Mouse (Mus musculus): ENCODE results near the gene Notch1.

DNA sequence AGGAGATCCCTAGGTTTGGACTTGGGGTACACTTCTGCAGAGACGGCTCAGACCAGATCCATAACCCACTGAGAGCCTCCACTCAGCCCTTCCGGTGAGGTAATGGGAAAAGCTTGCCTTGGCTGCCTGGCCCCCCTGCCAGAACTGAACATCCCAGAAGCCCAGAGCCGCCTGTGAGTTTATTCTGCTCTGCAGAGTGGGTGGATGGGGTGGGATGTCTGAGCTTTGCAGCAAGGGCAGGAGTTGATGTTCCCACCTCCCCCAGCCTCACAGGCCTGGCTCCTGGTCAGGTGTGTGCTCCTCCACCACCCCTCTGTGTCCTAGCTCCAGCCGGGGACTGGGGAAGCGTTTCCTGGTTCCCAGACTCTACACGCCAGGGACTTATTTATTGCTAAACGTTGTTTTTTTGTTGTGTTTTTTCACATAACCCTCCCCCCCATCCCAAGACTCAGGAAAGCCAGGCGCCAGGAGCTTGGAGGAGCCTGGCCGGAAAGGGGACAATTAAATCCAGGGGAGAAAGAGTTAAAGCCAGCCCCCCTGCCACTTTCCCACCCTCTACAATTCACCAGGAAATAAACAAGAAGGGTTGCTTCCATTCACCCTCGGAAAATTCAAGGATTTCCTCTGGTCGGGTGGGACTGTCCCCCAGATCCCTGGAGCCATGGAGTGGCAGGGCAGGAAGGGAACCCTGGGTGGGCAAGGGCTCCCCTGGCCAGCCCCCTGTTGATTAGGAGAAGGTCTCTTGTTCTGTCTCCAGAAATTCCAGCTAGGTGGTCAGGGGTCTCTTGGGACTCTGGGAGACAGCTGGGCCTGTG is 10.2 kb upstream of the Notch1 start:
- TF ChIP-seq CTCF (IDR thresholded peaks at IDR 0.05 in 2 of 3, conservative IDR thresholded peaks at IDR 0.05 in 1 of 3; ENCODE audit: control insufficient read depth in 1 of 3, insufficient read depth in 1 of 3, low read depth in 2 of 3, low read length in 3 of 3, poor library complexity in 1 of 3, severe bottlenecking in 1 of 3) = no peak
- no peak for TF ChIP-seq GATA1 (IDR thresholded peaks at IDR 0.05; ENCODE audit: low read depth, low read length)

Data from MEL (cell line).